Mouse (Mus musculus) MEL (cell line): ENCODE measurements at regions not wholly inside any gene's neighbourhood (a gene's known extent, or its start where the extent isn't known, plus 50 kb on each side); places are given as distances from the start of the nearest gene placed in this dataset.

ENCODE experiments used
- BHLHE40 ChIP-seq: IDR thresholded peaks from 2 replicates; pipeline ENCODE4 v1.6.1; 2012; ENCODE audit warnings: low read depth, mild to moderate bottlenecking, inconsistent platforms, low read length, improper control_type of control experiment, borderline replicate concordance
- CTCF ChIP-seq, 3 experiments: IDR thresholded peaks in 2 of 3; conservative IDR thresholded peaks in 1 of 3; 2 replicates each; pipeline ENCODE4 v1.5.1; 2011 to 2012; ENCODE audit warnings: low read length in 3 of 3, low read depth in 2 of 3, mild to moderate bottlenecking in 2 of 3, improper control_type of control experiment in 1 of 3, inconsistent platforms in 1 of 3, mixed read lengths in 1 of 3, moderate library complexity in 1 of 3; ENCODE audit not compliant: control insufficient read depth in 1 of 3, insufficient read depth in 1 of 3, poor library complexity in 1 of 3, severe bottlenecking in 1 of 3
- ETS1 ChIP-seq: IDR thresholded peaks from 2 replicates; pipeline ENCODE4 v1.6.1; 2012; ENCODE audit warnings: low read depth, mild to moderate bottlenecking, inconsistent platforms, low read length, improper control_type of control experiment, moderate library complexity
- GATA1 ChIP-seq: IDR thresholded peaks from 2 replicates; pipeline ENCODE4 v1.6.1; 2011; ENCODE audit warnings: low read depth, low read length, improper control_type of control experiment
- MAZ ChIP-seq: IDR thresholded peaks from 2 replicates; pipeline ENCODE4 v1.6.1; 2012; ENCODE audit warnings: low read depth, mild to moderate bottlenecking, inconsistent platforms, low read length, improper control_type of control experiment
- POLR2A ChIP-seq, 2 experiments: IDR thresholded peaks; 2 replicates each; pipeline ENCODE4 v1.6.1; 2011 to 2012; ENCODE audit warnings: low read length in 2 of 2, mild to moderate bottlenecking in 2 of 2, control low read depth in 1 of 2, improper control_type of control experiment in 1 of 2, low read depth in 1 of 2, moderate library complexity in 1 of 2; ENCODE audit not compliant: control insufficient read depth in 1 of 2, insufficient read depth in 1 of 2, poor library complexity in 1 of 2
- TAL1 ChIP-seq: IDR thresholded peaks from 2 replicates; pipeline ENCODE4 v1.6.1; 2012; ENCODE audit warnings: mild to moderate bottlenecking, inconsistent platforms, low read length, moderate library complexity, mixed read lengths
- TBP ChIP-seq: IDR thresholded peaks from 2 replicates; pipeline ENCODE4 v1.8.0; 2011; ENCODE audit warnings: low read depth, low read length, improper control_type of control experiment
- USF2 ChIP-seq, 2 experiments: IDR thresholded peaks; 2 replicates each; pipeline ENCODE4 v1.6.1; 2011 to 2012; ENCODE audit warnings: improper control_type of control experiment in 2 of 2, low read length in 2 of 2, borderline replicate concordance in 1 of 2, inconsistent platforms in 1 of 2, low read depth in 1 of 2, mild to moderate bottlenecking in 1 of 2; ENCODE audit not compliant: insufficient read depth in 1 of 2
- ZKSCAN1 ChIP-seq: IDR thresholded peaks from 2 replicates; pipeline ENCODE4 v1.6.1; 2012; ENCODE audit warnings: low read depth, mild to moderate bottlenecking, inconsistent platforms, low read length, improper control_type of control experiment, moderate library complexity

GRCm38 (mm10) chr5:73782214-73783091 lies 131.3 kb downstream of the Spata18 start:
- no peak for TF ChIP-seq POLR2A (IDR thresholded peaks at IDR 0.05; ENCODE audit: control insufficient read depth in 1 of 2, insufficient read depth in 1 of 2, low read depth in 1 of 2, low read length in 2 of 2, poor library complexity in 1 of 2)
- no peak for TF ChIP-seq BHLHE40
- TF ChIP-seq CTCF (IDR thresholded peaks at IDR 0.05 in 2 of 3, conservative IDR thresholded peaks at IDR 0.05 in 1 of 3; ENCODE audit: control insufficient read depth in 1 of 3, insufficient read depth in 1 of 3, low read depth in 2 of 3, low read length in 3 of 3, poor library complexity in 1 of 3, severe bottlenecking in 1 of 3) = no peak
- TF ChIP-seq USF2 (IDR thresholded peaks at IDR 0.05; ENCODE audit: borderline replicate concordance in 1 of 2, insufficient read depth in 1 of 2, low read depth in 1 of 2, low read length in 2 of 2) = no peak
- TF ChIP-seq ZKSCAN1 = no peak
- no peak for TF ChIP-seq TBP
- no peak for TF ChIP-seq GATA1
- TF ChIP-seq ETS1 = no peak
- TF ChIP-seq MAZ = no peak
- TF ChIP-seq TAL1 = no peak
